Mouse (Mus musculus) megakaryocyte progenitor cell, adult 5-6 weeks (primary cell): ENCODE results near the gene Grm4. TPM values are rescaled to one million over a fixed set of nuclear protein-coding genes. Genes with fewer than 3 reads are reported as not detected.

Experiments
- ATAC-seq: replicated peaks from 2 replicates; pipeline ENCODE4 v1.8.0; 2016; ENCODE audit warnings: mild to moderate bottlenecking, moderate TSS enrichment, inconsistent platforms; ENCODE audit not compliant: poor library complexity
- total RNA-seq, 2 experiments: library from RNA; stranded (forward) in 1 of 2; stranded (reverse) in 1 of 2; fragments of 157-497, 149-512 nt in 1 of 2; fragments of 200-1000 nt in 1 of 2; gene quantifications; 2 replicates each; pipeline versions ENCODE4 v1.2.3 to v1.2.4; 2015 to 2017

Grm4 gene
- total RNA-seq, 2 experiments from 2014 or later, result not detected

GRCm38 (mm10) chr17:27552215-27553201 is 31.3 kb upstream of the Grm4 start:
- ATAC-seq, result peak; percentile 7

DNA sequence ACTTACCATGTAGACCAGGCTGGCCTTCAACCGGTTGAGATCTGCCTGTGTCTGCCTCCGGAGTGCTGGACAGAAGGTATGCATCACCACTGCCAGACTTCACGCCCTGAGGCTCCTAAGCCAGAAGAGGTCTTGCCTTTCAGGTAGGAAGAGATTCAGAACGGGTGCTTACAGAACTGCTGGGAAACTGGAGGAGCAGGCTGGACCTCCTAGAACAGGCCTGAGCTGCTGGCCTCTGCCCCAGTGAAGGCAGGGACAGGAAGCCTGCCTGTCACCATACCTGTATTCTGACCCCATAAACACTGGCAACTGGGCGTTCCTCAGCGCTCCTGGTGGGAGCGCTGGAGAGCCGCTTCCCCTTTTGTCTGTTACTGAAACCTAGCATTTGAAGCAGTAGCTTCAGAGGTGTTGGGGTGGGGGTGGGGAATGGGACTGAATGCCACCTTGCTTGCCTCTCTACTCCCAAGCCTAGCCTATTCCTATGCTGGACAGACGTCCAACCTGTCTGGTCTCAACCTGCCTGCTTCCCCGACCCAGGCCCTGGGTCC is 30.3 kb upstream of the Grm4 start:
- no peak for ATAC-seq

GRCm38 (mm10) chr17:27549234-27549633 is 28.0 kb upstream of the Grm4 start:
- no peak for ATAC-seq

GRCm38 (mm10) chr17:27547253-27547868 is 26.2 kb upstream of the Grm4 start:
- ATAC-seq, result peak; percentile 58

DNA sequence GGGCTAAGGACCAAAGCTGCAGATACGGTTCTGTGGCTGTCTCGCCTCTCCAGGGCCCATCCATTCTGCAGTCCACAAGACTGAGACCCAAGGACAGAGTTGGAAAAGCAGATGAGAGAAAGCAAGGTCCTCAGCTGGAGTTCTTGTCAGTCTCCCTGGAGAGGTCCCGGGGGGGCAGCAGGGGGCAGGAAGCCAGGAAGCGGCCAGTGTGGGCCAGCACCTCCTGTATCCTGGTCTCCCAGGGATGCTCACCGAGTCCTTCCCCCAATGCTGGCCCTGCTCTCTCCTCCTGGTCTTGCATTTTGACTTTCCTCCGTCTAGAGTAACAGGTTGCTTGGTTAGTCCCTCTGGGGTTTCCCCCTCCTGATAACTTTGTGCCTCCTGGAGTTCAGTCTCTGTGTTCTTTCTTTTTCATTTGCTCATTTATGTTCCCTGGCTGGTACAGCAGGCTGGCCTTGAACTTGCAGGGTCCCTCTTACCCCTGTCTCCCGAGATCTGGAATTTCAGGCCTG is 25.4 kb upstream of the Grm4 start:
- ATAC-seq, result no peak

DNA sequence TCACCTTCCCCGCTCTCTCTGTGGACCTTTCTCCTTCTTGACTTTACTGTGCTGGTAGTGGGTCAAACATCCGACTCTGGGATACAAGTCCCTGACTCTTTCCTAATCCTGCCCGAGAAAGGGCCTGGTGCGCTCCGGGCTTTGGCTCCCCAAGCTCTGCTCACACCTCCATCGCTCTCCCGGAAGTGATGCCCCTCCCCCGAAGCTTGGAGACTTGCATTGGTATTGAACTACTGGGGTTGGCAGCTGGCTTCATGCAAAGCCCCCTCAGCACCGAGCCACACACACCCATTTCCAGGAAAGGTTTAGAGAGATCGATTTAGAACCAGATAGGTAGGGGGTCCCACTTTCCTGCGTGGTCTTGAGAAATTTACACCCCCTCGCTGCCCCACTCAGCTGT is 24.8 kb upstream of the Grm4 start:
- ATAC-seq, result no peak

GRCm38 (mm10) chr17:27544551-27544950 is 23.3 kb upstream of the Grm4 start:
- ATAC-seq, result no peak

DNA sequence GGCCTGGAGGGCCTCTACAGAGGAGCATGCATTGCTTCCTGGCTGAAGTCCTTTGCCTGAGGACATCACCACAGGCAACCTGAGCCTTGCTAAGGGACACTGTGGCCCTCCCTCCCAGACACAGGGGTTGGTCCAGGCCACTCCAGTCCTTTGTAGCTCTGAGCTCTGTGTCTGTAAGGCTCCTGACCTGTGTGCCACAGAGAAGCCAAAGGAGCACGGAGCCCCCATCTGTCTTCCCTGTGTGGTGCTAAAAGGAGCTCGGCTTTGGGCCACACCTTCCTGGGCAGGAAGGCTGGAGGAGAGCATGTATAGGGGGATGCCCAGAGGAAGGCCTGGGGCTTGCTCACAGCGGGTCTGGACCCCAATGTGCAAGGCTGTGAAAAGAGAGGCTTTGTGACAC is 20.8 kb upstream of the Grm4 start:
- ATAC-seq, result no peak

DNA sequence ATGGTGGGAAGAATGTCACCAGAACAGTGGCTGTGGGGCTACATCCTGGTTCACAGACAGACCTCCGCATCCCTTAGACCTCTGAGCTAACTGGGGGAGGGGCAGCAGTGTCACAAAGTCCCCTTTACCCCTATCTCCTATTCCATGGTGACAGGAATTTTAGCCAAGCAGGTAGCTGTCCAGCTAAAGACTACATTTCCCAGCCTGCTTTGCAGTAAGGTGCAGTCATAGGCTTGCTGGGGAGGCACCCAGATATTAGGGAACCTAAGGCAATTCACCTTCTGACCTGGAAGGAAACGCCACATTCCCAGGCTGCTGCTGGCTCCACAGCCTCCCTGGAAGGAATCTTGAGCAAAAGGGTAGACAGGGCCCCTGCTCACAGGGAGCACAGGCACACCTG is 20.1 kb upstream of the Grm4 start:
- no peak for ATAC-seq

GRCm38 (mm10) chr17:27534718-27535117 is 13.5 kb upstream of the Grm4 start:
- ATAC-seq, result peak; percentile 99

- ATAC-seq, result no peak; the same call in 1 of the 2 replicates
Observed at GRCm38 (mm10) chr17:27533354-27533753, 12.2 kb upstream of the Grm4 start.

- ATAC-seq, result no peak
Observed at GRCm38 (mm10) chr17:27532095-27532494, 10.9 kb upstream of the Grm4 start.

DNA sequence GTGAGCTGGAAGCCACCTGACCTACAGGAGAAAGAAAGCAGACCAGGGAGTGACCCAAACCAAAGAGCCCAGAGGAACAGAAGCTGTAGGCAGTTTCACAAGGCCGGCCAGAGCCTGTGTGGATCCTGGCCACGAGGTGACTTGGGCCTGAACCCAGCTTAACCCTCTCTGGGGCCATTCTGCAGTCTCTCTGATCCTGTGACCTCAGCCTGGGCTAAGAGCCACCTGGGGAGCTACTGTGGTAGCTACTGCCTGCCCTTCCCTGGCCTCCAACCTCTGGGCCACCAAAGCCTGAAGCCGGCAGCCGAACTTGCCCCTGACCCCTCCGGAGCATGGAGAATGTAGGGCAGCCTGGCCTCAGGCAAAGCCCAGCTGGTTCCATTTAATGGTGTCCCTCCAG is 7.6 kb upstream of the Grm4 start:
- no peak for ATAC-seq

- no peak for ATAC-seq
Observed at GRCm38 (mm10) chr17:27528030-27528429, 6.8 kb upstream of the Grm4 start.

- ATAC-seq, result peak; percentile 88
Observed at GRCm38 (mm10) chr17:27527188-27527587, 6.0 kb upstream of the Grm4 start.

DNA sequence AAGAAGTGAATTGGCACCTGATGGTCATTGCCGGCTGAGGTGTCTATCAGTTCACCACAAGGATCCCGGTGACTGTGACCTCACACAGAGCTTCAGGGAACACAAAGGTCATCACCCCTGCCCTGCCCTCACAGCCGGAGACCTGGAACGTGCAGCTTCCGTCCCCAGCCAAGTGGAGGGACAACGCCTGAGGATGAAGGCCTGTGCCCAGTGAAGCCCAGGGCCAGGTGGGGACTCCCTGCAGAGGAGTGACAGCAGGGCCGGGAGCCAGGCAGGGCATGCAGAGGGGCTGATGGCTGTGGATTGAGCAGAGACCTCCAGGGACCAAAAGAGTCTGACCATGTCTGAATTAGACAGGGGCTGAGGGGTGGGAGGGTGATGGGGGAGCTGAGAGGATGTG is 1.9 kb upstream of the Grm4 start:
- no peak for ATAC-seq

GRCm38 (mm10) chr17:27520557-27520956 is 646 bp downstream of the Grm4 start:
- ATAC-seq, result peak; percentile 83

GRCm38 (mm10) chr17:27518700-27519595 is 2.3 kb downstream of the Grm4 start:
- ATAC-seq, result no peak

DNA sequence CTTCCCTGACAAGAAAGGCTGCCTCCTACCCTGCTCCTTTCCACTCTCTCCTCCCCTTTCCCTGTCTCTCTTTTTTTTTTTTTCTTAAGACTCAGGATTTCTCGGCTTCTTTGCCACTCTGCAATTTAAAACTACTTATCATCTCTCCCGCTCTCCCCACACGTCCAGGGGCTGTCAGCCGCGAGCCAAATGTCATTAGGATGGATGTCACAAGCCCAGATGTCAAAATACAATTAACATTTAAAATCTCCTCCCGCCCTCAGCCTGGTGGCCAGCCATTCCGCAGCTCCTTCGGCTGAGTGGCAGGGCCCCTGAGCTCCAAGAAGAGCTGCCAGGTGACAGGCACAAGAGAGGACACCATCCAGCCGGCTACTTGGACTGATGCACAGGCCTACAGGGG is 2.9 kb downstream of the Grm4 start:
- ATAC-seq, result no peak

DNA sequence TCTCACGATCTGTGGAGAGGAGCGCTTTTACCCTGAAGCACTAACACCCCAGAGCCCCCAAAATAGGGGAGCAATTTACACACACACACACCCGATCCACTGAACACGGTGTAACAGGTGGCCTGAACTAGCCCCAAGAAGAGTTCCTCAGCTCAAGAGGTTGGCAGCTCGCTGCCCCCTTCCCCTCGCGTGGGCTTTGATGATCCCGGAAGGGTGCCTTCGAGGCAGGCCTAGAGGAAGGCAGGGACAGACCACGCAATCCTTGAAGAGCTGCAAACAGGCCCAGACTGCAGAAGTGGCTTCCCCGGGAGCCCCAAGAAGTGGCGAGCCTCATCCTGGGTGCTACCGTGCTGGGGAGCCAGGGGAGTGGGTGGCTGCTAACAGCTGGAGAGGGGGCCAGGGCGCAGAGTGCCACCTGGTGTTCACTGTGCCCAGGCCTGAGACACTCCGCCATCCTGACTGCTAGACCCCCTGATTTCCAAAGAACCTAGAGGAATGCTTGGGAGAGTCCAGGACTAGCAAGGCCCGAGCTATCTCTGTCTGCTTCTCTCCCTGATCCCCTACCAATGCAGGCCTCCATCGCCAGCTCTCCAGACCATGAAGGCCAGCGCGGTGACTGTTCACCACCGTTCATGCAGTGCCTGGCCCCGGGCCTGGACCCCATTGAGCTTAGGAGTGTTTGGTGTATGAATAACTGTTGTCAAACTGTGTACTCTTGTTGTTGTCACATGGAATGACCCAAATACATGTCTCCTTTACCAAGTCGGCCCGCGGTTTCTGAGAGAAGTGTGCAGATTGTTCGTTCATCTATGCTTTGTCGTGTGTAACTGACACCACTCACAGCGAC is 7.1 kb downstream of the Grm4 start:
- ATAC-seq, result no peak; the same call in 1 of the 2 replicates
